Mouse (Mus musculus): ENCODE results near the gene Grb10. TPM values are rescaled to one million over a fixed set of nuclear protein-coding genes. Genes with fewer than 3 reads are reported as not detected.

The Grb10 gene
- polyA plus RNA-seq, 1 experiment from 2014 or later, result 380 TPM

- peak overlapping the region; percentile 4; the same call in 1 of the 2 replicates for H3K27ac ChIP-seq (ENCODE audit: low read length)
- ATAC-seq (ENCODE audit: insufficient number of reproducible peaks, insufficient read depth, low FRiP score, low read depth), result no peak
- no peaks in the 10 kb centered on the region for H3K27me3 ChIP-seq (ENCODE audit: control insufficient read depth, insufficient read depth, low read length)
- no peaks in the 10 kb centered on the region for H3K9me3 ChIP-seq (ENCODE audit: control insufficient read depth, low read depth, low read length)
- 70% methylated on average over 5 of the region's 5 CpGs for WGBS
- H3K36me3 ChIP-seq (ENCODE audit: control insufficient read depth, insufficient read depth, low read length), result peaks cover 15% of the 10 kb centered on the region; the same call in 1 of the 2 replicates
- no peak overlapping the region for H3K4me3 ChIP-seq (ENCODE audit: low read depth, low read length)
- no peak overlapping the region for H3K9ac ChIP-seq (replicated peaks; ENCODE audit: low read depth, low read length)
- H3K4me1 ChIP-seq (ENCODE audit: control insufficient read depth, insufficient read depth, low read length), result peaks cover 35% of the 10 kb centered on the region
- no peak overlapping the region for H3K4me2 ChIP-seq (replicated peaks; ENCODE audit: low read depth, low read length)
These were observed 81.0 kb downstream of the Grb10 start for GRCm38 (mm10) chr11:11957211-11958060.

GRCm38 (mm10) chr11:11955783-11956182 lies 82.7 kb downstream of the Grb10 start:
- peaks cover 25% of the 10 kb centered on the region for H3K4me1 ChIP-seq (ENCODE audit: control insufficient read depth, insufficient read depth, low read length)
- H3K36me3 ChIP-seq (ENCODE audit: control insufficient read depth, insufficient read depth, low read length), result peaks cover 19% of the 10 kb centered on the region
- H3K27ac ChIP-seq (ENCODE audit: low read length), result peak overlapping the region; percentile 59; the same call in 1 of the 2 replicates
- H3K27me3 ChIP-seq (ENCODE audit: control insufficient read depth, insufficient read depth, low read length), result no peaks in the 10 kb centered on the region
- no peak overlapping the region for H3K4me2 ChIP-seq (replicated peaks; ENCODE audit: low read depth, low read length)
- H3K4me3 ChIP-seq (ENCODE audit: low read depth, low read length), result no peak overlapping the region
- H3K9me3 ChIP-seq (ENCODE audit: control insufficient read depth, low read depth, low read length), result no peaks in the 10 kb centered on the region
- no peak overlapping the region for H3K9ac ChIP-seq (replicated peaks; ENCODE audit: low read depth, low read length)
- no peak for ATAC-seq (ENCODE audit: insufficient number of reproducible peaks, insufficient read depth, low FRiP score, low read depth)

GRCm38 (mm10) chr11:11954606-11955005 lies 83.9 kb downstream of the Grb10 start:
- no peak overlapping the region for H3K4me3 ChIP-seq (ENCODE audit: low read depth, low read length)
- 90% methylated on average over 6 of the region's 6 CpGs for WGBS
- H3K4me1 ChIP-seq (ENCODE audit: control insufficient read depth, insufficient read depth, low read length), result peaks cover 25% of the 10 kb centered on the region
- H3K9me3 ChIP-seq (ENCODE audit: control insufficient read depth, low read depth, low read length), result no peaks in the 10 kb centered on the region
- no peak overlapping the region for H3K9ac ChIP-seq (replicated peaks; ENCODE audit: low read depth, low read length)
- peaks cover 19% of the 10 kb centered on the region for H3K36me3 ChIP-seq (ENCODE audit: control insufficient read depth, insufficient read depth, low read length)
- H3K4me2 ChIP-seq (replicated peaks; ENCODE audit: low read depth, low read length), result no peak overlapping the region
- H3K27me3 ChIP-seq (ENCODE audit: control insufficient read depth, insufficient read depth, low read length), result no peaks in the 10 kb centered on the region
- ATAC-seq (ENCODE audit: insufficient number of reproducible peaks, insufficient read depth, low FRiP score, low read depth), result no peak
- peak overlapping the region; percentile 39; the same call in 1 of the 2 replicates for H3K27ac ChIP-seq (ENCODE audit: low read length)

GRCm38 (mm10) chr11:11954115-11954438 lies 84.4 kb downstream of the Grb10 start:
- ATAC-seq (ENCODE audit: insufficient number of reproducible peaks, insufficient read depth, low FRiP score, low read depth), result no peak
- peaks cover 20% of the 10 kb centered on the region for H3K36me3 ChIP-seq (ENCODE audit: control insufficient read depth, insufficient read depth, low read length)

GRCm38 (mm10) chr11:11953364-11954114 lies 84.9 kb downstream of the Grb10 start:
- no peak for ATAC-seq (ENCODE audit: insufficient number of reproducible peaks, insufficient read depth, low FRiP score, low read depth)
- H3K9me3 ChIP-seq (ENCODE audit: control insufficient read depth, low read depth, low read length), result no peaks in the 10 kb centered on the region
- H3K9ac ChIP-seq (replicated peaks; ENCODE audit: low read depth, low read length), result no peak overlapping the region
- H3K27ac ChIP-seq (ENCODE audit: low read length), result peak overlapping the region; percentile 39
- H3K27me3 ChIP-seq (ENCODE audit: control insufficient read depth, insufficient read depth, low read length), result no peaks in the 10 kb centered on the region
- H3K4me1 ChIP-seq (ENCODE audit: control insufficient read depth, insufficient read depth, low read length), result peaks cover 33% of the 10 kb centered on the region
- H3K36me3 ChIP-seq (ENCODE audit: control insufficient read depth, insufficient read depth, low read length), result peaks cover 23% of the 10 kb centered on the region
- no peak overlapping the region for H3K4me2 ChIP-seq (replicated peaks; ENCODE audit: low read depth, low read length)
- H3K4me3 ChIP-seq (ENCODE audit: low read depth, low read length), result no peak overlapping the region
- WGBS, result 66% methylated on average over 11 of the region's 11 CpGs

More at GRCm38 (mm10) chr11:11954115-11954438, 84.4 kb downstream of the Grb10 start:
- no peaks in the 10 kb centered on the region for H3K9me3 ChIP-seq (ENCODE audit: control insufficient read depth, low read depth, low read length)
- no peak overlapping the region for H3K9ac ChIP-seq (replicated peaks; ENCODE audit: low read depth, low read length)
- H3K4me1 ChIP-seq (ENCODE audit: control insufficient read depth, insufficient read depth, low read length), result peaks cover 28% of the 10 kb centered on the region
- no peak overlapping the region for H3K4me2 ChIP-seq (replicated peaks; ENCODE audit: low read depth, low read length)
- peak overlapping the region; percentile 39; the same call in 1 of the 2 replicates for H3K27ac ChIP-seq (ENCODE audit: low read length)
- no peak overlapping the region for H3K4me3 ChIP-seq (ENCODE audit: low read depth, low read length)
- no peaks in the 10 kb centered on the region for H3K27me3 ChIP-seq (ENCODE audit: control insufficient read depth, insufficient read depth, low read length)
- 73% methylated on average over 4 of the region's 4 CpGs for WGBS

- WGBS, result 80% methylated on average over 1 of the region's 1 CpGs
- Histone ChIP-seq H3K9me3 (ENCODE audit: control insufficient read depth, low read depth, low read length) (no peaks in the 10 kb centered on the region), H3K27ac (ENCODE audit: low read length) (peak overlapping the region; percentile 27; the same call in 1 of the 2 replicates), H3K27me3 (ENCODE audit: control insufficient read depth, insufficient read depth, low read length) (no peaks in the 10 kb centered on the region), H3K36me3 (ENCODE audit: control insufficient read depth, insufficient read depth, low read length) (peaks cover 24% of the 10 kb centered on the region), H3K9ac (replicated peaks; ENCODE audit: low read depth, low read length) (no peak overlapping the region), H3K4me1 (ENCODE audit: control insufficient read depth, insufficient read depth, low read length) (peaks cover 36% of the 10 kb centered on the region), H3K4me2 (replicated peaks; ENCODE audit: low read depth, low read length) (no peak overlapping the region), H3K4me3 (ENCODE audit: low read depth, low read length) (no peak overlapping the region)
- ATAC-seq (ENCODE audit: insufficient number of reproducible peaks, insufficient read depth, low FRiP score, low read depth), result no peak
These were observed 85.9 kb downstream of the Grb10 start for GRCm38 (mm10) chr11:11952569-11952968.

- ATAC-seq (ENCODE audit: insufficient number of reproducible peaks, insufficient read depth, low FRiP score, low read depth), result peak; percentile 64
These were observed 89.5 kb downstream of the Grb10 start for GRCm38 (mm10) chr11:11948988-11949365.

GRCm38 (mm10) chr11:11948321-11948987 lies 90.0 kb downstream of the Grb10 start:
- H3K27me3 ChIP-seq (ENCODE audit: control insufficient read depth, insufficient read depth, low read length), result no peaks in the 10 kb centered on the region
- peak overlapping the region; percentile 97 for H3K27ac ChIP-seq (ENCODE audit: low read length)
- no peaks in the 10 kb centered on the region for H3K9me3 ChIP-seq (ENCODE audit: control insufficient read depth, low read depth, low read length)
- no peak overlapping the region for H3K9ac ChIP-seq (replicated peaks; ENCODE audit: low read depth, low read length)
- H3K4me3 ChIP-seq (ENCODE audit: low read depth, low read length), result no peak overlapping the region
- peaks cover 31% of the 10 kb centered on the region for H3K4me1 ChIP-seq (ENCODE audit: control insufficient read depth, insufficient read depth, low read length)
- ATAC-seq (ENCODE audit: insufficient number of reproducible peaks, insufficient read depth, low FRiP score, low read depth), result peak; percentile 84
- no peak overlapping the region; the same call in 1 of the 2 replicates for H3K4me2 ChIP-seq (replicated peaks; ENCODE audit: low read depth, low read length)
- 28% methylated on average over 9 of the region's 9 CpGs for WGBS
- H3K36me3 ChIP-seq (ENCODE audit: control insufficient read depth, insufficient read depth, low read length), result peaks cover 47% of the 10 kb centered on the region

More at GRCm38 (mm10) chr11:11948988-11949365, 89.5 kb downstream of the Grb10 start:
- Histone ChIP-seq H3K4me1 (ENCODE audit: control insufficient read depth, insufficient read depth, low read length) (peaks cover 33% of the 10 kb centered on the region), H3K36me3 (ENCODE audit: control insufficient read depth, insufficient read depth, low read length) (peaks cover 43% of the 10 kb centered on the region), H3K9ac (replicated peaks; ENCODE audit: low read depth, low read length) (no peak overlapping the region), H3K27me3 (ENCODE audit: control insufficient read depth, insufficient read depth, low read length) (no peaks in the 10 kb centered on the region), H3K4me2 (replicated peaks; ENCODE audit: low read depth, low read length) (no peak overlapping the region), H3K9me3 (ENCODE audit: control insufficient read depth, low read depth, low read length) (no peaks in the 10 kb centered on the region), H3K4me3 (ENCODE audit: low read depth, low read length) (no peak overlapping the region), H3K27ac (ENCODE audit: low read length) (peak overlapping the region; percentile 97)
- WGBS, result 58% methylated on average over 4 of the region's 4 CpGs

Measured in stomach, embryonic 14.5 days (tissue).